Mouse (Mus musculus) frontal cortex, postnatal 36 days (tissue): ENCODE results near the gene Ppp1r15a.
A peak's percentile ranks its signal among the peaks of the same experiment; 100 is the strongest.
"Not testable (repeated sequence)": the region's sequence is repeated elsewhere in the genome, so short reads cannot be mapped to it uniquely, and the experiment has no call there.

Experiments
- DNase-seq, 2 experiments: peaks; one replicate each; pipeline ENCODE4 v3.0.0; 2022; ENCODE audit warnings: low spot score in 2 of 2

The Ppp1r15a gene

DNA sequence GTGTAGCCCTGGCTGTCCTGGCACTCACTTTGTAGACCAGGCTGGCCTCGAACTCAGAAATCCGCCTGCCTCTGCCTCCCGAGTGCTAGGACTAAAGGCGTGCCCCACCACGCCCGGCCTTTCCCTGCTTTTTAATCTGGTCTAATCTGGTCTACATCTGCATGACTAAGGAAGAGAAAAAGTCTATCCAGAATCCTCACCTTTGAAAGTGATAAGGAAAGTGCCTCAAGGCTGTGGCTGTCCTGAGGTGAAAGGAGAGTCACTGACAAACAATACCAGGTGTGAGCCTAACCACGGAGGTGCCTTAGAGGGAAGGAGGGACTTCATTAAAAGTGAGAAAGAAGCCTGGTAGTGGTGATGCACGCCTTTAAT lies 25.4 kb upstream of the Ppp1r15a start:
- DNase-seq, result no peak

DNA sequence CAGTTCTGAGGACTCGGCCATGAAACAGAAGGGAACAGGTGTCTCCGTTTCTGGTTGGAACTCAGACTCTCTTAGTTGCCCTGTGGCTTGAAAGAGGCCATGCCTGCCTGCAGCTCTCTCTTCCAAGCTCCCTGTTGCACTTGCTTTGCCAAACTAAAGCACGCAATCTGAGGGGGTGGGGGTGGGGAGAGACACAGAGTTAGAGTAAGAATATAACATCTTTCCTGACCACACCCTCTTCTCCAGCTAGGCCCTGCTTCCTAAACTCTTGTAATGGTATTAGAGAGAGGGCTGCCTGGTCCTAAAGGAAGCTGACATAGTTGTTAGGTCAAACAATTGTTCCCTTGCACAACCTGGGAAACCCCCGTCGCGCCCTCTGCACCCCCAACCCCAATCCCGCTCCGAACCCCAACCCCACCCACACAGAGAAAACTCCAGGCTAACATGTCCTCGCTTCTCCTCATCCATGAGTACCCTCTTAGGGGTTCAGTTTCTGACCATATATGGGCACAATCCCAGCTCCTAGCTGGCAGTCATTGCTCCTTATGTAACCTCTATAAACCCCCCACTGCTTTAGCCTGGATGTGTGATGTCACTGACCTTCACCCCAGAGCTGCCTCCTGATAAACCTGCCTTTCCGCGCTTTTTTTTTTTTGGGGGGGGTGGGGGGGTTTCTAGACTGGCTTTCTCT lies 24.9 kb upstream of the Ppp1r15a start:
- DNase-seq, result no peak

DNA sequence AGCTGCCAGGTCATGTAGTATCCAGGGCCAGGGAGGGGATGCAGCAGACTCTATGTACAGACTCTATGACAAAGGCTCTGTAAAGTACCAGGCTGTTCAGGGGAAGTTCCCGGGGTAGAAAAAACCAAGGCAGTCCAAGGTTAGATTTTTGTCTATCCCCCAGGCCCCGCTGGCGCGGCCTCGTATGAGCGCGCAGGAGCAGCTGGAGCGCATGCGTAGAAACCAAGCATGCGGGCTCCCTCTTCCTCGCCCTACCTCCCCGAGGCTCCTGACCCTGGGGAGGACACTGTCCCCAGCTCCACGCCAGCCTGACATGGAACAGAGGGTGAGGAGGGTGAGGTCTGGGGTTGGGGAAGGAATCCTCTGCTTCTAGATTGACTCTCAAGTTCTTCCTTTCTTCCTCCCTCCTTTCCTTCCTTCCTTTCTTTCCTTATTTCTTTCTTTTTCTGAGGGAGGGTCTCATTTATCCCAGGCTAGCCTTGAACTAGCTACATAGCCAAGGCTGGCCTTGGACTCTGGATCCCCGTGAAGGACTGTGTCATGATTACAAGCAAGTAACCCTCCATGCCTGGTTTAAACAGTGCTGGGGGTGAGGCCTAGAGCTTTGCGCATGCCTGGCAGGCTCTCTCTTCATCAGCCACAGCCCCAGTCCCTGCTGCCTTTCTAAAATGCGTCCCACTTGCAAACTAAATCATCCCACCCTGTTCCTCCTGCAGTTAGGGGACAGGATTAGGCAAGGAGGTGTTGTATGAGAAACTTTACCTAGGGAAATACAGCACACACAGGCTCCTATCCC lies 23.8 kb upstream of the Ppp1r15a start:
- DNase-seq, result no peak

DNA sequence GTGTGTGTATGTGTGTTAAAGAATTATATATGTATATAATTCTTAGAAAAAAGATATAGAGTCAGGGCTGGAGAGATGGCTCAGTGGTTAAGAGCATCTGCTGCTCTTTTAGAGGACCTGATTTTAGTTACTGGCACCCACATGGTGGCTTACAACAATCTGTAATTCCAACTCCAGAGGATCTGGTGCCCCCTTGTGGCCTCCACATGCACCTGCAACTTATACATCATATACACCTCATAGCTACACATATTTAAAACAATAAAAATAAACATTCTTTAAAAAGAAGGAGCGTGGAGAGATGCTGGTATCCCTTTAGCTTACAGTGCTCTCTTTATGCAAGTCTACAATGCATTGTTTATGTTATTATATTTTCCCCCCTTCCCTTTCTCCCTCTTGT lies 18.5 kb upstream of the Ppp1r15a start:
- no peak for DNase-seq

DNA sequence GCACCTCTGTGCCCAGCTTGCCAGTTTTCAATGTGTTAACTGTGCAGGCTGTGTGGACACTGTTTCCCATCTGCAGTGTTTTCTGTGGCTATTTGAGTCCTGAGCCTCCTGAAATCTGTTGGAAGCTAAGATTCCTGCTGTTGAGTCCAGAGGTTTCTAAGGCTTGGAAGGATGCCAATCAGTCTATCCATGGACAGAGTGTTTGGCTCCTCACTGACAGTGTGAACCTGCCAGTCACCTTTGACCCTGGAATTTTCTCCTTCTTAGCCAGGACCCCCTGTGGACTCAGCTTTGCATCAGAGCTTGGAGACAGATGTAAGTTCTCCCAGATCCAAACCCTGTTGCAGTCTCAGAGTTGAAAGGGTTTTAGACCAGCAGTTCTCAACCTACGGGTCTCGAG lies 14.1 kb upstream of the Ppp1r15a start:
- no peak for DNase-seq

DNA sequence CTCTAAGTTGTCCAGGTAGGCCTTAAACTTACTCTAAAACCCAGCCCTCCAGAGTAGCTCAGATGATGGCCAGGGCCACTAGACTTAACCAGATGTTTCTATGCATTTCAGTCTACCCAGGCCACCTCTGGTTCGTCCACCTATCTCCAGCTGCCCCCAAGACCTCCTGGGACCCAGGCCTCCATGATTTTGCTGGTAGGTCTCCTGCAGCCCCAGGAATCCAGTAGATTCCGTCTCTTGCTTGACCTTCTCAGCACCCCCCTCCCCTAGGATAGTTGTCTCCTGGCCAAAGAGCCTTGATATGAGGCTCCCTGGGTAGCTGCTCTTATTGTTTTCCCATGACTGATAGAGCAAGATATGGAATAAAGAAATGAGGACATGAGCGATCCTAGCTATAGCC lies 13.0 kb upstream of the Ppp1r15a start:
- DNase-seq, result no peak

DNA sequence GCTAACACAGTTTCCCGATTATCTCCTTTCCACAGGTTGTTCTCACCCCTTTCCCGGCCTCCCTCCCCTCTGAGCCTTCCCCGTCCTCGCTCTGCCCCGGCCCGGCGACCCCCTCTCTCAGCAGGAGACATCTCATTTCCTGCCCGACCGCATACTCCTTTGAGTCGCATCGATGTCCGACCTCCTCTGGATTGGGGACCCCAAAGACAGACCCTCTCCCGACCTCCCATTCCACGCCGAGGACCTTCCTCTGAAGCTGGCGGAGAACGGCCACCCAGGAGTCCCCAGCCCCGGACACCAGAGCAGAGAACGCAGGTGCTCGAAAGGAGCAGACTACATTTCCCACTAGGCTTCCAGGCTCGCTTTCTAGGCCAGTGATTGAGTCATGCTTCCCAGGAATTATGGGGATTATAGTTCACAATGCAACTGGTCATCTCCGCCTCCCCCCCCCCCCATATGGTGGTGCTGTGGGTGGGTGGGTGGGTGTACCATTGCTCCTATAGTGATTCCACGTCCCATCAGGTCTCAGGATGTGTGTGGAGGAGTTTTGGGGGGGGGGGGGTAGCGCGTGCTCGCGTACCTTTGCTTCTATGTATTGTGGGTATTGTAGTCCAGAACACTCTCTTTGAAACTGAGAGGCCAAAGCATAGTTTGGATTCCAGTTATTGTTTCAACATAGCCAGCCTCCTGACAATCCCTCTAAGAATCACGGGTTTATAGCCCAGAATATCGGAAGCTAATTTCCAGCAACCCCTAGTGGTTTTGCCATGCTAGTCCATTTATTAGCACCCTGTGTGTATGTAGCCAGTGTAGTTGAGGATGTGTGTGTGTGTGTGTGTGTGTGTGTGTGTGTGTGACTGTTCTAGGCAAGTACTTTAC lies 12.3 kb upstream of the Ppp1r15a start:
- peak in 1 of 2 experiments; percentile 66 for DNase-seq

DNA sequence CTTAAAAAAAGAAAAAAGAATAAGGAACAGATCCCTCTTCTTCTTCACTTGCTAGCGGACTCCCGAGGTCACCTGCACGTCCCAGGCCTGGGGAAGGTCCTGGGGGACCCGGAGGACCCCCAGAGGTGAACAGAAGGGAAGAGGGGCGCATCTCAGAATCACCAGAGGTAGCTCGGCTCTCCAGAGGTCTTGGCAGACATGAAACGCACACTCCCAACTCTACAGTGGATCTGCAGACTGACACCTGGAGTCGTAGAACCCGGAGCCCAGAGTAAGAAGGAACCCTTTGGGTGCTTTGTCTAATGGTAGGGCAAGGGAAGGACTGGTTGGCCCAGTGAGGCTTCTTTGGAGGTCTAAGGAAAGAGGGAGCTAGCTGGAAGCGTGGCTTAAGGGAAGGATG lies 11.5 kb upstream of the Ppp1r15a start:
- DNase-seq, result no peak

DNA sequence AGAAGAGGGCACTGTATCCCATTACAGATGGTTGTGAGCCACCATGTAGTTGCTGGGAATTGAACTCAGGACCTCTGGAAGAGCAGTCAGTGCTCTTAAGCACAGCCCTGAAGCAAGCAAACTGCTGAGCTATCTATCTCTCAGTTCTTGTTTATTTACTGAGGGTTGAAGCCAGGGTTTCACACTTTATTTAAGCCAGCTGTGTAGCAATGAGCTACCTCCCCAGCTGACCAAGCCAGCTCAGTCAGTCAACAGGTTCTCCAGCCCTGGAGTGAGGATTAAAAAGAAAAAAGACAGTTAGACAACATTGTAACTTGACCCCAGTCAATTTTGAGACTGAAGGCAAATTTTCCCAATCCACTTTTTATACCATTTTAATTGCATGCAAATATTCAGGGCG lies 9.6 kb upstream of the Ppp1r15a start:
- no peak for DNase-seq

DNA sequence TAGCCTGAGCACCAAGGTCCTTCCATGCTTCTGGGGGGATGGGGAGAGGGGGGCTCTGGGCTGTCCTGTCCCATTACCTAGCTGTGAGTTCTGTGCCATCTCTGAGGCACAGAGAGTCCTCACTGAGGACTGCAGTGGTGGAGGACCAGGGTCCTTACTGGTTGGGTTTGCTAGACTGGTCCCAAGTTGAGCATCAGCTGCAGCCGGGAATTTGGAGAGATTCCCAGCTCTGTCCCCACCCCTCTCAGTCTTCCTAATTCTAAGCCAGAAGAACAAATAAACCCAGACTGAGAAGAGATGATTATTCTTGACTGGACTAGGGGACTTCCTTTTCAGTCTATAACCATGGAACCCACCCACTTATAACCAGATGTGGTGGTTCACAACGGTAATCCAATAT lies 4.6 kb upstream of the Ppp1r15a start:
- no peak for DNase-seq

DNA sequence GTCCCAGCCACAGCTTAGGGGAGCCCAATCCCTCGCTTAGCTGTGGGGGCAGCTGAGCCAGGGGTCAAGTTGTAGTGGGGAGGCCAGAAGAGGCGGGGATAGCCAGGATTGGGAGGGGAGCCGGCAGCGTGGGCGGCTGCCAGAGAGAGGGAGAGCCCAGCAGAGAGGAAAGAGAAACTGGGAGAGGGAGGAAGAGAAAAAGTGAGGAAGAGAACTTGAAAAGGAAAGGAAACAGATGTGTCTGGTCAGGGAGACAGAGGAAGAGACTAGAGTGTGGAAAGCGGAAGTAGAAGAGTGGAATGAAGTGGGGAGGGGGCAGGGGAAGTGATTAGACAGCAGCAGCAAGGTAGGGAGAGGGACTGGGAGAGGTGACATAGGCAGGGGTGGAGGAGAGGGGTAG lies 3.4 kb upstream of the Ppp1r15a start:
- no peak for DNase-seq

DNA sequence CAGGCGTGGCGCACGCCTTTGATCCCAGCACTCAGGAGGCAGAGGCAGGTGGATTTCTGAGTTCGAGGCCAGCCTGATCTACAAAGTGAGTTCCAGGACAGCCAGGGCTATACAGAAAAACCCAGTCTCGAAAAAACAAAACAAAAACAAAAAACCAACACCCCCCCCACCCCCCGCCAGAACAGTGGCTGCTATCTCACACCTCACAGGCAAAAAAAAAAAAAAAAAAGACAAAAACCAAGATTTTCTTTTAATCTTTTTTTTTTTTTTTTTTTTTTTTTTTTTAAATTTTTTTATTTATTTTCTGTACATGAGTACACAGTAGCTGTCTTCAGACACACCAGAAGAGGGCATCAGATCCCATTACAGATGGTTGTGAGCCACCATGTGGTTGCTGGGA lies 1.1 kb upstream of the Ppp1r15a start:
- DNase-seq, result not testable (repeated sequence)

DNA sequence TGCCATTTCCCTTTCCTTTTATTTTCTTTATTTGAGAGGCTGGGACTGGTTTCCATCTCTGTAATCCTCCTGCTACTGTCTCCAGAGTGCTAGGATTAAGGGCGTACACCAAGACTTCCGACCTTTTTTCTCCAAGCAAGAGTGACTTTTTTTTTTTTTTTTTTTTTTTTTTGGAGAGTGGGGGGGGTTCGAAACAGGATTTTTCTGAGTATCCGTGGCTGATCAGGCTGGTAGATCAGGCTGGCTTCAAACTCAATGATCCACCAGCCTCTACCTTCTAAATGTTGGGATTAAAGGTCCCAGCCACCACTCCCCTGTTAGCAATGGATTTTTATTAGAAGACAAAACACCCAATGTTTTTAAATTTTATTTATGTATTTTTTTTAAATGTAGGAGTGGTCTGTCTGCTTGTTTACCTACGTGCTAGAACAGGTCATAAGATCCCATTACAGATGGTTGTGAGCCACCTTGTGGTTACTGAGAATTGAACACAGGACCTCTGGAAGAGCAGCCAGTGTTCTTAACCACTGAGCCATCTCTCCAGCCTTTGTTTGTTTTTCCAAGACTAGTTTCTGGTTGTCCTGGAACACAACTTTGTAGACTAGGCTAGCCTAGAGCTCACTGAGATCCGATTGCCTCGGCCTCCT lies 529 bp upstream of the Ppp1r15a start:
- no peak for DNase-seq

DNA sequence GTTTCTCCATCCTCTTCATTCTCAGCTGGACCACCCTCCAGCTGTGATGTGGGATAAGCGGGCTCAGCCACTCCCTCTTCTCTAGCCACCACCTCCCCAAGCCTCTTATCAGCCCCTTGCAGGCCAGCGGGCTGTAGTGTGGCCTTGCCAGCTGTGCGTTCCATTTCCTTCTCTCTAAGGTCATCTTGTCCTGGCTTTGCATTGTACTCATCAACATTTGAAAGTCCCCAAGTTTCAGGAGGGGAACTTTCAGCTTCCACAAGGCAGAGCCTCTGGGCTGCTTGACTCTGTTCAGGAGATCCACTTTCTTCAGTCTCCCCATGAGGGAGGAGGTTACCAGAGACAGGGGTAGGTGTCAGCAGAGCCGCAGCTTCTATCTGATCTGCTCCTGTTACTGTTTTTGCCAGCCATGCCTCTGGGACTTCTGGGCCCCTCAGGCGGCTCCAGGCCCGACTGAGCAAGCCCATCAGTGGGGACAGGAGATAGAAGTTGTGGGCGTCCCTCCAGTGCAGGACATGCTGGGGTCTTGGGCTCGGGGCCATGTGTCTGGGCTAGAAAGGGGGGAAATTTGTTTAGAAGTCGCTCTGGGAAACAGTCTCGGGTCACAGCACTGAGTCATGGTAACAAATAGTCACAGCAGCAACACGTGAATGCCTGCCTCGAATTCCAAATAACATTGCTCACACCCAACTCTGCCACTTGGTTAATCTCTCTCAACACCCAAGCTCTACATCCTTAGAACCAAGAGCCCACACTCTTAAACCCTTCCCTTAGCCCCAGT lies 1.0 kb downstream of the Ppp1r15a start:
- DNase-seq, result no peak

DNA sequence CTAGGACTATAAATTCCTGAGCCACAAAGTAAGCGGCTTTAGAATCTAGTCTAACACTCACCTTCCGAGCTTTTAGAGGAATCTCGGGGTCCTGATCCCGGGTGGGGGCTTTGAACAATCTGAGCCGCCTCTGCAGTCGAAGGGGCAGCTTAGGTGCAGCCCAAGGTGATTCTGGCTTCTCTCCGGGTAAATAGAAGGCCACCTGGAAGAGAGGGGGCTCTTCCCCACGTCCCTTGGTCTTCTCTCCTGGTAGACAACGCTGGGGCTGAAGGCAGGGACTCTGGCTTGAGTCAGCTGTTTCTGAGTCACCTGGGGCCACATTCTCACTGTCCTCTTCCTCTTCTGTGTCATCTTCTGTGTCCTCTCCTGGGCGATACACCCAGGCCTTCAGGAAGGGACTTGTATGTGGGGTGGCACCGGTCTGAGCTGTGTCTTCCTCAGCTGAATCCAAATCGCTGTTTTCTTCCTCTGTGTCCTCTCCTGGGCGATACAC lies 2.3 kb downstream of the Ppp1r15a start:
- DNase-seq, result no peak

DNA sequence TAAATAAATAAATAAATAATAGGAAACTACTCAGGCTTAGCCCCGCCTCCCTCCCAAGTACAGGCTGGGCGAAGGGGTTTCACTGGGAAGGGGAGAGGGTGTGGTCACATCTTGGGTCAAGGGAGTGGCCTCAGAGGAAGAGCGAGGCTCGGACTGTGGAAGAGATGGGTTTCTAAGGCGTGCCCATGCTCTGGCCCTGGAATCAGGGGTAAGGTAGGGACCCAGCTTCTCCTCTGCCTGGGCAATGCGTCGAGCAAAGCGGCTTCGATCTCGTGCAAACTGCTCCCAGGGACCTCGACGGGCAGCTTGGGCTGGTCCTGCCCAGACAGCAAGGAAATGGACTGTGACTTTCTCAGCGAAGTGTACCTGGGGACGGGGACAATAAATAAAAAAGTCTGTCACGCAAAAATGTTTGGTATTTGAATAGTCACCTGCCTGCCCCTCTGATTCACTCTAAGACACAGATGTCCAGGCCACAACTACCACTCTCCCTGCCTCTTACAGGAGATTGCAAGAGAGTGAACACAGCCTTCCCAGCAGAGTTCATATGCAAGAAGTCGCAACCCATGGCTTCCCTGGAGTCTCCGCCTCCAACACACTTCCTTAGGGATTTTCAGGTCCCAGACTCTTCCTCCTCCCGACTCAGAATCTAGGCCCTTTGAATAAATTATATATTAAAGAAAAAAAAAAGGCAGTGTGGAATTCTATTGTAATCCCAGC lies 3.0 kb downstream of the Ppp1r15a start:
- no peak for DNase-seq

DNA sequence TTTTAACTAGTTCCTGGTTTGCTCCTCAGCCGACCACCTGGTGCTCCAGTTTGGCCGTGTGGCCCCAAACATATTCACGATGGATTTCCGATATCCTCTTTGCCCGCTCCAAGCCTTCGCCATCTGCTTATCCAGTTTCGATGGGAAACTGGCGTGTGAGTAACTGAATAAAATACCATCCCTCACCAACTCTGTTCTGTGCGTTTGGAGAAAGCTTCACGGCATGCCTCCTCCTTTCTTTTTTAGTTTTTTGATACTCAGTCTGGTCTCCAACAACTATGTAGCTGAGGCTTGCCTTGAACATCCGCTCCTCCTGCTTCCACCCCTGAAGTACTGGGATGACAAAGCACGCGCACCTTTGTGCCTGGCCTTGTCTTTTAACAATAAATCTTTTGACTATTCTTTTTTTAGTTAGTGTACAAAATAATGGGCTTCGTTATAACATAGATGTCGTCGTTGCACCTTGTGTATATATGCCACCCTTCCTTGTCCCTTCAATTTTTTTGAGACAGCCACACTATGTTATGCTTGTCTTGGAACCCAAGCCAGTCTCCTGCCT lies 3.8 kb downstream of the Ppp1r15a start:
- DNase-seq, result no peak

DNA sequence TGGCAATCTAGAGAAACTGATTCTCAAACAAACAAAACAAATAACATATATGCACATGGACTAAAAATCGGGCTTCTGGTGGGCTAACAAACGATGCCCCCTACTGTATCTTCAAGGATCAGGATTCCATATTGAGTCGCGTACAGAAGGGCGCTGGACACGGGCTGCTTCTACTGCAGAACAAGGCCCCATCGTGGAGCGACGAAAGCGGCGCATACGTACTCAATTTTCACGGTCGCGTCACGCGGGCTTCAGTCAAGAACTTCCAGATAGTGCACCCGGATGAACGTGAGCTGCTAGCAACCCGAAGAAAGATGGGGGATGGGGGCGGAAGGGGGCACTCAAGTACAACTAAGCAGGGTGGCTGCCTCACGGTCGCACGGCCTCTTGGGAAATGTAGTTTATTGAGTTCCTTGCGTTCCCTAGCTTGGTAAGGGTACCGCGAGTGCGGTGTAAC lies 4.3 kb downstream of the Ppp1r15a start:
- peak; percentile 88 to 94 for DNase-seq

DNA sequence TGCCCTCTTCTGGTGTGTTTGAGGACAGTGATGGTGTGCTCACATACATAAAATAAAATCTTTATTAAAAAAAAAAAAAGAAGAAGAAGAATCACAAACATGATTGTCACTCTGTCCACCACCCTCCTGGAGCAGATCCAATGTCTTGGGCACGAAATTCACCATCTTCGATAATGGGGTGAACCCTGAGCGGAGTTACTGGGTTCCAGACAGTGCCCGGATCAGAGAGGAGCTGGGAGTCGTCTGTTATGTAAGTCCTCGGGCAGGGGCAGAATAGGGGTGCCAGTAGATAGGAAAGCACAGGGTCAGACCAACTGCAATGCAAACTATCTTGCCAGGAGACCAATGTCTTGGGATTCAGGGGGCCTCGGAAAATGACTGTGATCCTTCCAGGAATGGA lies 5.5 kb downstream of the Ppp1r15a start:
- DNase-seq, result no peak
